Mouse (Mus musculus): ENCODE measurements around the gene Nfic.
"Not testable (repeated sequence)": the region's sequence is repeated elsewhere in the genome, so short reads cannot be mapped to it uniquely, and the experiment has no call there.

The Nfic gene

DNA sequence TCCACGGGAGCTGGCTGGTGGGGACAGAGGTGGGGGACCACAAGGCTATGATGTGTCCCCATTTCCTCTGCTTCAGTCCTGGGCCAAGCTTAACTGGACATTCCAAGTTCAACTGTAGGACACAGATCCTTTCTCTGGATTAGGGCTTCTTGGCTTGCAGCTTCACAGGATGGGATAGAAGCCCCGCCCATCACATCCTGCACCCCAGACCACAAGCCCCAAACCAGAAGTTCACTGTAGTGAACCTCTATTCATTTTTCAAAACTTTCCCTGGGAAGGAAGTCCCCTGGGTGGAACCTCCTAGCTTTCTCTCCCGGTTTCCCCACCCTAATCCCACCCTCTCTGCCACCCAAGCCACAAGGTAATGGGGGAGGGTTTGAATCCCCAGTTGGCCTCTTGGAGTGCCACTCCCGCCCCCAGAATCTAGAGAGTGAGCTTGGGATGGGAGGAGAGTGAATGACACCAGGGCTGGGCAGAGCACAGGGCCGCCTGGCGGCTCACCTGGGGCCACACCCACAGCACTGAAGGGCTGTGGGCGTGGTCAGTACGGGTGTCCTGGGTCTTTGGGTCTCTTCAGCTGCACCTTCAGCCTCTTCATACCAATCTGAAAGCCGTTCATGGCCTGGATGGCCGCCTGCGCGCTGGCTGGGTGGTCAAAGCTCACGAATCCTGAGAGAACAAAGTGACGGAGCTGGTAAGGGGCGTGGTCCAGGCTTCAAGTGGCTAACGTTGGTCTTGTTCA is 6.4 kb upstream of the Nfic start:
- intact Hi-C loops (cut with DNase I) = no loop called here

DNA sequence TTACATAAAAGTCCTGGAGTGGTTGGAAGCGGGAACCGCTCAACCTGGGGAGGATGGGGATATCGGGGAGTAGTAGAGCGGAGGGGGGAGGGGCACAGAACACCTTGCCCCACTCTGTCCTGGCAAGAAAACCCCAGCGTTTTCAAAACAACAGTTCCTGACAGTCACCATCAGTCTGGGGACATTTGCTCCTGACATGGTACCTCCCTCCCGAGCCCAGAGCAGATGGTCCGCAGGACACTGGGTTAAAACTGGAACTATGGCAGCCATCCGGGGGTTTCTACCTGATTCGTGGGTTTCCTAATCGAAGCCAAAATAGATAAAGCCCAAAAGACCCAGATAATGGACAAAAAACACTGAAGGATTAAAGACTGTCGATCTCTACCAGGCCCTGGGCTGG is 5.5 kb upstream of the Nfic start:
- intact Hi-C loops (cut with DNase I) = no loop called here

DNA sequence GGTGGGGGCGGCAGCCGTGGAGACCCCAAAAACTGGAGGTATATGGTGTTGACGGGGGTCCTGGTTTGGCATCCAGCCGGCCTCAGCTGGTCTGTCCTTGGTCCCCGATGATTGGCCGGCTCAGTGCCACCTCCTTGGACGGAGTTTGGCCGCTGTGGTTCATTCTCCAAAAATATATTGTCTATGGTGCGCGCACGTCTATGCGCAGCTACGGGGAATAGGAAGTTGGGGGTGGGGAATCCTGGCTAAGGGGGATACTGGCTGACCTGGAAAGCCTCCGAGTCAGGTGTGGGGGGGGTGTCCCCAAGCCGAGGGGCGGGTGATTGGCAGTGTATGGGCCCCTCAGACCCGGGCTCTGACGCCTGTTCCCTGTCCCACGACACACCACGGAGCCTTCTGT is 5.0 kb upstream of the Nfic start:
- intact Hi-C loops (cut with DNase I) = no loop called here

- intact Hi-C loops (cut with DNase I) = loop anchor here (10.0 kb wide), 1 partner anchor 245 kb away; no protein-coding TSS in a partner anchor
Observed at GRCm38 (mm10) chr10:81459399-81459798, 4.0 kb upstream of the Nfic start.

DNA sequence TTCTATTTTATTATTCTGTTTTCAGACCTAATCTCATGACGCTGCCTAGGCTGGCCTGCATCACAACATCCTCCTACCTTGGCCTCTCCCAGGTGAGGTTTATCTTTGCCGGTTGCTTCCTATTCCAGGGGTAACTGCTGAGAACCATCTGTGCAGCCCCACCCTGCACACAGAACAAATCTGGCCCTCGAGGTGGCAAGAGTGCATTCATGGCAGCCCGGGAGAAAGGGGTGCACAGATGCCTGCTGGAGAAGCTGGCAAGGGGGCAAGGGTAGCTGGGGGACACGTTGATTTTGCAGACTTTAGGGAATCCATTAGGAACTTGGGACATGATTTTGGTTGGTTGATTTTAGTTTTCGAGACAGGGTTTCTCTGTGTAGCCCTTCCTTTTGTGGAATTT is 2.8 kb upstream of the Nfic start:
- intact Hi-C loops (cut with DNase I) = loop anchor here (10.0 kb wide), 1 partner anchor 243 kb away; no protein-coding TSS in a partner anchor

- intact Hi-C loops (cut with DNase I) = loop anchor here (10.0 kb wide), 1 partner anchor 243 kb away; no protein-coding TSS in a partner anchor
Observed at GRCm38 (mm10) chr10:81457624-81458023, 2.2 kb upstream of the Nfic start.

DNA sequence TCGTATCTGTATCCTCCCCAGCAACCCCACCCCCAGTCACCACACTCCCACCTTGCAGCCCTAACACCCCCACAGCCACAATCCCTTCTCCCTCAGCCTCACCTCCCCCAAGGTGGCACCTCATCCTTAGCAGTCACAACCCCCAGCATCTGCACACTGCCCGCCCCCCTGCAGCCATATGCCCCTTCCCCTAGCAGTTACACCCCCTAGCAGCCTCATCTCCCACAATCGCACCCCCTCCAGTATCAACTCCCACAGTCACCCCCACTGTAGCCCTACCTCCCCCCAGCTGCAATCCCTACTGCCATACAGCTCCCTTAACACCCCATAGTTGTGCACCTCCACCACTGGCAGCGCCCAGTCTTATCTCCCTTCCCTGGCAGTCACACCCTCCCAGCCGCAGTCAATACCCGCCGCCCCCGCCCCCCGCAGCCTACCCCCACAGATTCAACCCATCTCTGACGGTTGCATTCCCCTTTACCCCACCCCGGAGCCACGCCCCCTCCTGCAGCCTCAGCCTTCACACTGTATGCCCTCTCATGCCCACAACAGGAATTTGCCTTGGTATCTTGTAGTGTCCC is 1.6 kb upstream of the Nfic start:
- intact Hi-C loops (cut with DNase I) = loop anchor here (10.0 kb wide), 1 partner anchor 242 kb away; no protein-coding TSS in a partner anchor

GRCm38 (mm10) chr10:81454106-81454505 is 1.3 kb downstream of the Nfic start:
- intact Hi-C loops (cut with DNase I) = loop anchor here (5.0 to 10.0 kb wide), 2 partner anchors 167 to 239 kb away; no protein-coding TSS in a partner anchor

GRCm38 (mm10) chr10:81452947-81453288 is 2.5 kb downstream of the Nfic start:
- intact Hi-C loops (cut with DNase I) = loop anchor here (5.0 to 10.0 kb wide), 2 partner anchors 166 to 238 kb away; no protein-coding TSS in a partner anchor

- intact Hi-C loops (cut with DNase I) = loop anchor here (5.0 to 10.0 kb wide), 2 partner anchors 165 to 238 kb away; no protein-coding TSS in a partner anchor
Observed at GRCm38 (mm10) chr10:81452237-81452946, 3.0 kb downstream of the Nfic start.

- intact Hi-C loops (cut with DNase I) = loop anchor here (2.0 to 10.0 kb wide), 3 partner anchors 57 to 237 kb away; no protein-coding TSS in a partner anchor
Observed at GRCm38 (mm10) chr10:81451365-81451745, 4.1 kb downstream of the Nfic start.

DNA sequence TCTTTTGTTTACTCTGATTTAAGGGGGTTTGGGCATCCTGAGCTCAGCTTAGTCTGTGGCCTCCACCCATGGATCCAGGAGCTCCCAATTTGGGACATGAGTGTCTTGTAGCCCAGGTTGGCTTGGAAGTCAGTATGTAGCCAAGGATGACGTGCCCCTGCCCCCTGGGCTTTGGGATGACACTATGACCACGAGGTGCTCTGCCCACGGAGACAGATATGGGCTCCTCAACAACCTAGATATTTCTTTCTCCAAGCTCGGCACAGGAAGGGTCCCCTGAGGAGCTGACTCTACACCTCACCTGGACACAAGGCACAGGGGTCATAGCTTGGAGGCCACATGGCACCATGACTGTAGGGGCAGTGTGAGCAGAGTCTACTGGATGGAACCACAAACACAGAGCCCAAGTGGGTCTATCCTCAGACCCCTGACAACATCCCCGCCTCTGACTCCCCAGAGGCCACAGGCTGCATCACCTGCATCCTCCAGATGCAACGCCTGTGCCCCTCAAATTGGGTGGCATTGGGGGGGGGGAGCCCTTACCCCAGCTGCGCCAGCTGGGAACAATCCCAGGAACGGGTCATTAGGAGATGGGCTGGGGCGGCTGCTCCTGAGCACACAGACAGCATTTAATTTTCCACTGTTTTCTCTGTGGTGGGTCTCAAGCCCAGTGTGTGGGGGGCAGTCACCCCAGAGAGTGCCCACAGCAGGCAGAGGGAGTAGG is 4.6 kb downstream of the Nfic start:
- intact Hi-C loops (cut with DNase I) = loop anchor here (2.0 to 10.0 kb wide), 3 partner anchors 56 to 236 kb away; no protein-coding TSS in a partner anchor

DNA sequence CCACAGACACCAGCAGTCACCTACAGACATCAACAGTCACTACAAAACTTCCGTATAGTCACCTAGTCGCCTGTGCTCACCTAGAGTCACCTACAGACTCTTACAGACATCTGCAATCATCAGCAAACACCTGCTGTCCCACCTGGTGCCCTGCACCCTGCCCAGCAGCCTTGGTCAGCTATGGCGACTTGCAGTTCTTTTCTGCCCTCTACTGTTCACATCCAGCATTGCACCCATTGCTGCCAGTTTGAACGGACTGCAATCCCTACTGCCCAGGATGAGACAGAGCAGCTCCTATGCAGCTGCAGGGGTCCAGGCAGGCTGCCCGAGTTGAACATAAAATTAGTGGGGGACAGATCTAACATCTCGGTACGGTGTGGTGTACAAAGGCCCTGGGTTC is 5.3 kb downstream of the Nfic start:
- intact Hi-C loops (cut with DNase I) = loop anchor here (2.0 to 10.0 kb wide), 3 partner anchors 55 to 235 kb away; no protein-coding TSS in a partner anchor

GRCm38 (mm10) chr10:81445516-81445915 is 9.9 kb downstream of the Nfic start:
- intact Hi-C loops (cut with DNase I) = not testable (repeated sequence)

- intact Hi-C loops (cut with DNase I) = no loop called here
Observed at GRCm38 (mm10) chr10:81441019-81441418, 14.4 kb downstream of the Nfic start.

DNA sequence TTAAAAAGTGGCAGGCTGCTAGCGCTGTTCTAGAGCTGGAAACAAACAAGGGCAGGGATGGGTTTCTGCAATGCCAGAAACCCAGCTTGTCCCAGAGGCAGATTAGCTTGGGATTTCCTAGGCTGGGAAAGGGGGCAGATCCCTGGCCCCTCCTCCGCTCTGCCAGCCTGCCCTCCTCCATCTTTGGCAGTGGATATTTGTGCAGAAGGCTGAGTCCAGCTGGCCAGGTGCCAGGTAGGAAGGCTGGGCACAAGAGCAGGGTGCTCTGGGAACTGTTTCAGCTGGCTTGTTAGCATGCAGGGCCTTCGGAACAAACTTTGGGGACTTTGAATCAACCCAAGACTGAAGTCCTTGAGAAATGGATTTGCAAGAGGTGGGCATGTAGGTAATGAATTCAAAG is 20.0 kb downstream of the Nfic start:
- intact Hi-C loops (cut with DNase I) = no loop called here

- intact Hi-C loops (cut with DNase I) = no loop called here
Observed at GRCm38 (mm10) chr10:81434361-81435263, 20.8 kb downstream of the Nfic start.

DNA sequence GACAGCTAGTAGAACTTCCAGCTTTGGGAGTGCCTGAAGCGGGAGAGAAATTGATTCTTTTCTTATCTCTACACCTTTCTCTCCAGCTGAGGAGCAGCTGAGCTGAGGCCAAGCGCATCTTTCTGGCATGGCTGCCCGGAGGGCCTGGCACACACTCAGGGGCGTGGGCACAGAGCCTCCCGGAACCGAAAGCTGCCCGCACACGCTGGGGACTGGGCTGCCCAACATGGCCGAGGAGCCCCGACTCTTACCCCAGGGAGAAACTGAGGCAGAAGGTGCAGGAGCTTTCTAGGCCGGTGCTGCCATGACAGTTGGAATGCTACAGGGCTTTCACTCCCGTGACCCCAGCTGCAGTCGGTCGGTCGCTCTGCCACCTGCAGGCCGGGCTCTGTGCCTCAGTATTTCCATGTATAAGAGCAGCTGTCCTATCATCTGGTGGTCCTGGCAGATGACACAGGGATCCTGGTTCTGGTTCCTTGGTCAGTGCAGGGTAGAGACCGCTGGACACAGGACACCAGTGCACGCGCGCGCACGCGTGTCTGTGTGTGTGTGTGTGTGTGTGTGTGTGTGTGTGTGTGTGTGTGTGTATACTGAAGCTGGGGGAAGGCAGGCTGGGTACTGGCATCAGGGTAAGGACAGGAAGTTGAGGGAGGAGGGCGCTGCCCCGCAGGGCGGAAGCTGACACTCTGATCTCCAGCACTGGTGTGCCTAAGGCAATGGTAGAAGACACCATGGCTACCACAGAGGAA is 21.7 kb downstream of the Nfic start:
- intact Hi-C loops (cut with DNase I) = no loop called here

- intact Hi-C loops (cut with DNase I) = no loop called here
Observed at GRCm38 (mm10) chr10:81432868-81433262, 22.6 kb downstream of the Nfic start.
